Mouse (Mus musculus) heart, adult 9 months (tissue): Measurements from ENCODE around the gene Rpl22.

Experiments
- DNase-seq, 2 experiments: peaks; one replicate each; pipeline ENCODE4 v3.0.0; 2022; ENCODE audit warnings: low spot score in 2 of 2

The Rpl22 gene

DNA sequence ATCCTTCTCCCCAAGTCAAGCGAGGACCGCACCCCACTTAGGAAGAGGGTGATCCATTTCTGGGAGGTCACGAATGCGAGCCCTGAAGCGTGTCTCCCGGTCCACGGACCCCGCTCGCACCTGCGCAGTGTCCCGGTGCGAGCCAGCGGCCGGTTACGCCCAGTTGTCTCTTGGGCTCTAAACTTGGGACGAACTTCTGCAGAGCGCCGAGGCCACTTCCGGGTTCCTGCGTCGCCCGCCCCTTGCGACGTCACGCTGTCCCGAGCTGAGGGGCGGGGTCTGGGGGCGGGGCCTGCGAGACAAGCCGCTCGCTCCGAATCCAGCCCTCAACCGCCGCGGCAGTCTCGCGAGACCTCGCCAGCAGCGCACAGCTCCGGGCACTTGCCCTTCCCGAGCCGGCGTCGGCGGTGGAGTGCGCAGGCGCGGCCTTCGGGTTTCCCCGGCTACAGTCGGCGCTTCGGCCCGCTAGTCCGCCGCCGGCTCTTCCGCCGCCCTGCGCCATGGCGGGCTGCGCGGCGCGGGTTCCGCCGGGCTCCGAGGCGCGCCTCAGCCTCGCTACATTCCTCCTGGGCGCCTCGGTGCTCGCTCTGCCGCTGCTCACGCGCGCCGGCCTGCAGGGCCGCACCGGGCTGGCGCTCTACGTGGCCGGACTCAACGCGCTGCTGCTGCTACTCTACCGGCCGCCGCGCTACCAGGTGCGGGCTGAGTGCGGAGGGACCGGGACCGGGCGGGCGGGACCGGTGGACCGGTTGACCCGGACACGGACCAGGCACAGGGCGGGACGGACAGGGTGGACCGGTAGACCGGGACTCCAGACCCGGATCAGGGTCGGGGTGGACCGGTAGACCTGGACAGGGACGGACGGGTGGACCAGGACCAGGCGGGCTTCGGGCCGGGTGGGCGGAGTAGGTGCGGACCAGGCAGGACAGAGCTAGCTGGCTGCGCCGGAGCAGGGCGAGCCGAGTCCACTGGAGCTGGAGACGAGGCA lies 28.4 kb upstream of the Rpl22 start, which contains the start of gene Icmt:
TSS of gene Icmt (plus strand) at position 354 of the 988 bp plus-strand sequence.
- peak; percentile 96 to 99 for DNase-seq

GRCm38 (mm10) chr4:152298836-152299235 lies 26.7 kb upstream of the Rpl22 start:
- DNase-seq = no peak

- no peak for DNase-seq
Measured at GRCm38 (mm10) chr4:152300375-152300774, 25.2 kb upstream of the Rpl22 start.

DNA sequence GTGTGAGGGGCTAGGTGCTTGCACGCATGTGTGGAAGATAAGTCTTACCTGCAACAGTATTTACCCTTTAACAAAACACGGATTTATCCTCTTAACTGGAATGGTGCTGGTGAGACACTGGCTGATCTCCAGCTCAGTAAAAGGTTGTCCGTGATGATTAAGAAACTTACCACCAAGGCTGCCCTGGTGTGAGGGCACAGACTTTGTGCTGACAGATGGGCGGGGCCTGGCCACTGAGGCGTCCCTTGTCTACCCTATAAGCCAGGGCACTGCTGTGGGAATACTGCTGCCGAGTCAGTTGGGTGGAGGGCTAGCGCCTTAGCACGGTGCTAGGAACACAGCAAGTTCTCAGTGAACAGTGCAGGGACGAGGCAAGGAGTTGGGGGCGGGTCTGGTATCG lies 23.5 kb upstream of the Rpl22 start:
- no peak for DNase-seq

GRCm38 (mm10) chr4:152303172-152303571 lies 22.4 kb upstream of the Rpl22 start:
- no peak for DNase-seq

- DNase-seq = no peak
Measured at GRCm38 (mm10) chr4:152304685-152305084, 20.9 kb upstream of the Rpl22 start.

DNA sequence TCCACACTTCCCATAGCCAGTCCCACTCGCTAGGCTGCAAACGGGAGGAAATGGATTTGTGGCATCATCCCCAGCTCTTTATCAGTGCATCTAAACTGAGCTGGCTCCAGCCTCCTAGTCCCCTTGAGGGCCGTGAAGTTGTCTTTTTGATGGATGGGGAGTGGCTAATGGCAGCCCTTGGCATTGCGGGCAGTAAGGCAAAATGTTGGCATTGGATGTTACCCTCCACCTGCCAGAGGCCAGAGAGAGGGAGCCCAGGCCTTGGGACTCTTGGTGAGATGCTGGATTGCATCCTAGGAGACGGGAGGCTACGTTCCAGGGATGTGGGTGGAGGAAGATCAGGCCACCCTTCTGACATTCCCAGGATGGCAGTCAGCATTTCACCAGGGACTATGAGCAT lies 19.6 kb upstream of the Rpl22 start:
- no peak for DNase-seq

- DNase-seq = no peak
Measured at GRCm38 (mm10) chr4:152307542-152307941, 18.0 kb upstream of the Rpl22 start.

GRCm38 (mm10) chr4:152312186-152312585 lies 13.4 kb upstream of the Rpl22 start:
- DNase-seq = no peak

DNA sequence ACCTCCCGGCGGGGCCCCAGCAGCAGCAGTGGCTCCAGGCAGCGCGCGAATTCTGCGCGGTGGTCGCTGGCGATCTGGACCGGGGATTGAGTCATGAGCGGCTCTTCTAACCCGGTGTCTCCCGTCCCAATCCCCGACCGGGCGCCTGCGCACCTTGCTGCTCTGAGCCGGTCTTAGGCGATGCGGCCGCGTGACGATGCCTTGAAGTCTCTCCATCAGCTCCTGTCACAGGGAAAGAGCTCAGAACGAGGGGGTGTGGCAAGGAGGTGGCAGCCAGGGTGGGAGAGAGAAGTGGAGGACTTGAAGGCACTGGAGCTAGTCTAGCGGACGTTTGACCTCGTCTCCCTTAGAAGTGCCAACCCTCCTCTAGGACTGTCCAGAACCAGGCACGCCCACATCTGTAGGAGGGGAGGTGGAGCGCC lies 12.3 kb upstream of the Rpl22 start:
- DNase-seq = no peak

- DNase-seq = no peak
Measured at GRCm38 (mm10) chr4:152313934-152314333, 11.6 kb upstream of the Rpl22 start.

- DNase-seq = no peak
Measured at GRCm38 (mm10) chr4:152315498-152316213, 9.9 kb upstream of the Rpl22 start.

GRCm38 (mm10) chr4:152317631-152318033 lies 7.9 kb upstream of the Rpl22 start:
- peak; percentile 48 to 51 for DNase-seq

DNA sequence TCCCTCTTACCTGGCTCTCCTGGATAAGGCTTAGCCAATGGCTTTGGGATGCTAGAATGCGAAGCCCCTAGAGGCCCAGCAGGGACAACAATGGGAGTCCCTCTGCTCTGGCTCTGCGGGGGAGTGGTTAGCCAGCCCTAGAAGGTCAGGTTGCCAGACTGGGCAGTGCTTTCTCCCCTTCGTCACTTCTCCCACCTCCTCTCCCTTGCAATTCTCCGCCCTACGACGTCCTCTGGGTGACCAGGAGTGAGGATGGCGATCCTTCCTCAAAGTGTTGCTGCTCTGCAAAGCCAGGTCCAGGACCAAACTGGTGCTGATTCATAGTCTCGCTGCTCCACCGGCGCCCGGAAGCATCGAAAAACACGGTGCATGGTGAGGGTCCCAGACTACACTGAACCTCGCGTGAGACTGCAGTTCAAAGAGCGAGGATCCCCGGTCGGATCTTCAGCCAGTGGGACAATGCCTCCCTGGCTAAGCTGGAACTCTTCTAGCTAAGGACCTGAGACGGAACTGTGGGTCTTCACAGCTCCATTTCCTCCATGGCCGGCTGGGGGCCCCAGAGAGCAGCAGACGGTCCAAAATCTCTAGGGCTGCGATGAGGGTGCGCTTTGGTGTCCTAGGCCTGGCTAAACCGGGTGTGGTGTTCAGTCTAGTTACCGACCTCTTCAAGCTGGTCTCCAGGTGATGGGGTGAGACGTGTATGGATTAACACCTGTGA lies 6.9 kb upstream of the Rpl22 start, which contains the start of gene Rnf207:
TSS of gene Rnf207 (minus strand) at position 477 of the 718 bp plus-strand sequence.
- peak; percentile 67 to 69 for DNase-seq

GRCm38 (mm10) chr4:152321464-152321863 lies 4.1 kb upstream of the Rpl22 start:
- no peak for DNase-seq

DNA sequence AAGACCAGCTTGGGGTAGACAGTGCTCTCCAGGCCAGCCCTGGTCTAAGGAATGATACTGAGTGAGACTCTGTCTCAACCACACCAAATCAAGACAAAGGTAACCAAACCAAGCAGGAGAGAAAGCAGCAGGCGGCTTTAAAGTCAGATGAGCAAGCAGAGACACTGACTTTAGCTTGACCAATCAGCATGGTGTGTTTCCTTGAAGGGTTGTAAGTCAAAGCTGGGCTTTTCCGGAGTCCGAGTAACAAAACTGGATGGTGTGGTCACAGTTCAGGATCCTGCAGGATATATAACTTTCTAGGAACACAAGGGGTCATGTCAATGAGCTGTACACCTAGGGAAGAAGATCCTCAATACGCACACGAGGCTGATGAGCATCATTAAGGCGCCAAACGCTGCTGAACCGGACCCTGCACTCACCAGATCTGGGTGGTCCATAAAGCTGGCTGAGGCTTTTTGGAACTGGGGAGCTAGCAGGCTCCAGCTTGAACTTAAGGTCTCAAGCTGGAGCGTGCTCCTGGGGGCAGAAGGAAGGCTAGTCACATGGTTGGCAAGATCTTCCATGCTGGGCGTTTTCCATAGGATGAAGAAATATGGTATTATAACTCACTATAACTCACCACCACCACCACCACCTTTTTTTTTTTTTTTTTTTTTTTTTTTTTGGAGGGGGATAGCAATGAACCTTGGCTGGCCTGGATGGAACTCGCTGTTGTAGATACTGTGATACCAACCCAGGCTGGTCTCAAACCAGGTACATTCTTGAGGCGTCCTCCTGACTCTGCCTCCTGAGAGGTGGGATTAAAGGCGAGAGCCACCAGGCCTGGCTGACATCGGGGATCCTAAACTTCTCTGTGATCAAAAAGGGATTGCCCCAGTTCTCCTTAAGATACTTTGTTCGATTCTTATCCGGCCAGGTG lies 640 bp upstream of the Rpl22 start:
- DNase-seq = no peak

DNA sequence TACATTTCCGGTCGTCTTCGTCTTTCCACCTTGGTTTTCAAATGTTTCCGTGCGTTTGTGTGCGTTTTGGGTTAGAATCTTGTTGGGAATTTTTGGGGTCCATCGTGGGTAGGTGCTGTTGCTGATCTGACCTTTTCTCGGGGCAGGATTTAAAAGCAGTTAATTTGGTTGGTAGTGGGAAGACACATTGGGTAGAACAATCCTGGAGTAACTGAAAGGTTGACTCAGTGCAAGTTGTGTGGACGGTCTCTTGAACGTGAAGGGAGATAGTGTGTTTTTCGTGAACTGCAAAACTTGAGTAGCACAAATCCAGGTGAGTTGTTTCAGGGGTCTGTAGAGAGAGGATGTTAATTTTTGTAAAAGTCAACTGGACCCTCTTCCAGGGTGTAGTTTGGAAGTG lies 1.0 kb downstream of the Rpl22 start:
- no peak for DNase-seq

DNA sequence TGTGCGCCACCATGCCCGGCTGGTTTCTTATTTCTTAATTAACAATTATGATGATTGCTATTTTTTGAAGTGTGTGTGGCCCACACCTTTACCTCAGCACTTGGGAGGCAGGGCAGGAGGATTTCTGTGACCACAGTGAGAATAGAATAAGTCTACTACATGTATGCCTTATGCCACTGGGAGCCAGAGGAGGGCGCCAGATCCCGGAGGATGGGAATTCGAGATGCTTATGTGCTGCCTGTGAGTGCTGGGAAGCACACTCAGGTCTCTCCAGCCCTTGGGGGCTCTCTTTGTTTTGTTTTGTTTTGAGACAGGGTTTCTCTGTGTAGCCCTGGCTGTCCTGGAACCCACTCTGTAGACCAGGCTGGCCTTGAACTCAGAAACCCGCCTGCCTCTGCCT lies 3.1 kb downstream of the Rpl22 start:
- DNase-seq = no peak

GRCm38 (mm10) chr4:152332952-152333351 lies 7.4 kb downstream of the Rpl22 start:
- peak in 1 of 2 experiments; percentile 48 for DNase-seq

- no peak for DNase-seq
Measured at GRCm38 (mm10) chr4:152333587-152333986, 8.0 kb downstream of the Rpl22 start.

GRCm38 (mm10) chr4:152337772-152338171 lies 12.2 kb downstream of the Rpl22 start:
- no peak for DNase-seq
